Mouse (Mus musculus) ES-E14 (cell line): Measurements from ENCODE around the gene Tti1. TPM values are rescaled to one million over a fixed set of nuclear protein-coding genes. Genes with fewer than 3 reads are reported as not detected.

Source experiments
- DNase-seq: peaks from one replicate; pipeline ENCODE4 v3.0.0-alpha.2; 2013; ENCODE audit warnings: low read depth, low spot score
- H3K27ac ChIP-seq: 2 replicates; pipeline ENCODE4 v1.5.1; 2012; ENCODE audit warnings: low read depth, mild to moderate bottlenecking, low read length, moderate library complexity, mixed read lengths; ENCODE audit not compliant: poor library complexity, insufficient read depth, severe bottlenecking
- H3K36me3 ChIP-seq: 2 replicates; pipeline ENCODE4 v1.6.1; 2012; ENCODE audit warnings: mild to moderate bottlenecking, low read length, moderate library complexity, mixed read lengths; ENCODE audit not compliant: control insufficient read depth, poor library complexity, insufficient read depth, severe bottlenecking
- H3K4me1 ChIP-seq, 2 experiments: fragments of 150-350 bp in 1 of 2; sonication (generic) in 1 of 2; 2 replicates each; pipeline ENCODE4 v1.6.1; 2012; ENCODE audit warnings: low read length in 2 of 2, mild to moderate bottlenecking in 1 of 2, mixed read lengths in 1 of 2; ENCODE audit not compliant: control insufficient read depth in 2 of 2, insufficient read depth in 2 of 2, poor library complexity in 1 of 2
- H3K4me3 ChIP-seq, 2 experiments: fragments of 150-350 bp in 1 of 2; sonication (generic) in 1 of 2; 2 replicates each; pipeline ENCODE4 v1.5.1; 2012; ENCODE audit warnings: low read length in 2 of 2, low read depth in 1 of 2, mild to moderate bottlenecking in 1 of 2, mixed read lengths in 1 of 2; ENCODE audit not compliant: insufficient read depth in 1 of 2, poor library complexity in 1 of 2, severe bottlenecking in 1 of 2
- H3K9ac ChIP-seq: 2 replicates; pipeline ENCODE4 v1.6.1; 2012; ENCODE audit warnings: low read depth, mild to moderate bottlenecking, low read length, mixed read lengths; ENCODE audit not compliant: poor library complexity, insufficient read depth, severe bottlenecking
- H3K9me3 ChIP-seq: fragments of 150-350 bp; sonication (generic); 2 replicates; pipeline ENCODE4 v1.6.1; 2012; ENCODE audit warnings: low read depth, mild to moderate bottlenecking, low read length; ENCODE audit not compliant: control insufficient read depth, insufficient read depth
- CHD2 ChIP-seq: IDR thresholded peaks from 2 replicates; pipeline ENCODE4 v1.6.1; 2014; ENCODE audit warnings: mild to moderate bottlenecking, low read depth, low read length, inconsistent platforms
- HCFC1 ChIP-seq: IDR thresholded peaks from 2 replicates; pipeline ENCODE4 v1.6.1; 2012; ENCODE audit warnings: low read length, inconsistent platforms, borderline replicate concordance; ENCODE audit not compliant: insufficient read depth
- MAFK ChIP-seq: IDR thresholded peaks from 2 replicates; pipeline ENCODE4 v1.6.1; 2014; ENCODE audit warnings: mild to moderate bottlenecking, low read depth, low read length, inconsistent platforms; ENCODE audit not compliant: insufficient read depth
- ZC3H11A ChIP-seq: IDR thresholded peaks from 2 replicates; pipeline ENCODE4 v1.6.1; 2012; ENCODE audit warnings: low read depth, mild to moderate bottlenecking, inconsistent platforms, low read length, borderline replicate concordance
- ZNF384 ChIP-seq: IDR thresholded peaks from 2 replicates; pipeline ENCODE4 v1.6.1; 2012; ENCODE audit warnings: low read depth, low read length, inconsistent platforms
- in situ Hi-C, 2 experiments: fragments of 600-800 bp; cut with MboI; formaldehyde crosslinking; loops; one replicate each; pipeline ENCODE4 v1.15.1; 2025; ENCODE audit warnings: low sequenced_read_pairs in 2 of 2, inconsistent platforms in 1 of 2; ENCODE audit not compliant: unreplicated experiment in 2 of 2
- total RNA-seq: library from RNA; depleted of rRNA; stranded (reverse); fragments of 300-350 nt; gene quantifications from 2 replicates; pipeline ENCODE4 v1.2.3, GENCODE M21; 2012

Gene Tti1
- total RNA-seq, 1 experiment: 25.3 TPM

GRCm38 (mm10) chr2:157944156-157944893, 83.9 kb downstream of the Tti1 start:
- no peaks in the 10 kb centered on the region for H3K9me3 ChIP-seq
- in situ Hi-C loops: no loop called here
- H3K4me3 ChIP-seq: peak overlapping the region; percentile 62 to 63
- H3K27ac ChIP-seq: no peak overlapping the region
- H3K4me1 ChIP-seq: peaks cover 4 to 18% of the 10 kb centered on the region in 2 experiments; a peak in 1 of 4 replicates
- H3K36me3 ChIP-seq: no peaks in the 10 kb centered on the region
- no peak for TF ChIP-seq ZC3H11A
- no peak for TF ChIP-seq ZNF384
- no peak for TF ChIP-seq CHD2
- no peak for TF ChIP-seq HCFC1
- no peak for TF ChIP-seq MAFK
- DNase-seq: no peak
- H3K9ac ChIP-seq: peak overlapping the region; percentile 56

- in situ Hi-C loops: no loop called here
- DNase-seq: peak; percentile 57
- no peaks in the 10 kb centered on the region for H3K9me3 ChIP-seq
- H3K4me3 ChIP-seq: peak overlapping the region; percentile 62 to 63
- TF ChIP-seq HCFC1: no peak
- no peak for TF ChIP-seq ZNF384
- no peak for TF ChIP-seq MAFK
- no peak for TF ChIP-seq ZC3H11A
- TF ChIP-seq CHD2: no peak
- no peak overlapping the region for H3K27ac ChIP-seq
- no peaks in the 10 kb centered on the region for H3K36me3 ChIP-seq
- peaks cover 4 to 18% of the 10 kb centered on the region in 2 experiments; a peak in 1 of 4 replicates for H3K4me1 ChIP-seq
- H3K9ac ChIP-seq: peak overlapping the region; percentile 56
Observed at GRCm38 (mm10) chr2:157943514-157944155, 84.6 kb downstream of the Tti1 start.

- DNase-seq: no peak
- Histone ChIP-seq H3K4me1 (peaks cover 4 to 15% of the 10 kb centered on the region in 2 experiments; a peak in 1 of 4 replicates), H3K9me3 (no peaks in the 10 kb centered on the region), H3K4me3 (peak overlapping the region; percentile 53 to 57), H3K9ac (peak overlapping the region; percentile 0; the same call in 1 of the 2 replicates), H3K36me3 (no peaks in the 10 kb centered on the region), H3K27ac (no peak overlapping the region)
- TF ChIP-seq ZNF384 (no peak), ZC3H11A (no peak), CHD2 (no peak), HCFC1 (no peak), MAFK (no peak)
- in situ Hi-C loops: no loop called here
Observed at GRCm38 (mm10) chr2:157940586-157941185, 87.5 kb downstream of the Tti1 start.

- Histone ChIP-seq H3K4me1 (peaks cover 0 to 9% of the 10 kb centered on the region in 2 experiments; a peak in 1 of 4 replicates), H3K36me3 (no peaks in the 10 kb centered on the region), H3K9ac (no peak overlapping the region), H3K4me3 (no peak overlapping the region), H3K27ac (no peak overlapping the region), H3K9me3 (no peaks in the 10 kb centered on the region)
- TF ChIP-seq HCFC1: no peak
- TF ChIP-seq ZNF384: no peak
- TF ChIP-seq CHD2: no peak
- no peak for TF ChIP-seq ZC3H11A
- TF ChIP-seq MAFK: no peak
- in situ Hi-C loops: no loop called here
- DNase-seq: no peak
Observed at GRCm38 (mm10) chr2:157936676-157937075, 91.6 kb downstream of the Tti1 start.
